Mouse (Mus musculus): ENCODE data around the gene Med27. TPM values are rescaled to one million over a fixed set of nuclear protein-coding genes. Genes with fewer than 3 reads are reported as not detected.

The Med27 gene
- polyA plus RNA-seq, 1 experiment from 2014 or later: 13.0 TPM

GRCm38 (mm10) chr2:29516621-29517170 is 170.1 kb downstream of the Med27 start:
- H3K4me3 ChIP-seq (ENCODE audit: low read depth, low read length): no peak overlapping the region
- no peak overlapping the region for H3K9ac ChIP-seq (replicated peaks)
- H3K36me3 ChIP-seq (replicated peaks; ENCODE audit: insufficient read depth, low read length): no peaks in the 10 kb centered on the region
- WGBS (ENCODE audit: insufficient replicate concordance): 68% methylated on average over 9 of the region's 9 CpGs
- no peak for TF ChIP-seq EP300 (IDR thresholded peaks at IDR 0.05; ENCODE audit: low read depth)
- TF ChIP-seq CTCF (IDR thresholded peaks at IDR 0.05; ENCODE audit: low read depth): no peak
- H3K4me1 ChIP-seq (ENCODE audit: insufficient read depth): no peaks in the 10 kb centered on the region
- DNase-seq (no peak), ATAC-seq (no peak)
- H3K4me2 ChIP-seq (ENCODE audit: low read depth, low read length): no peak overlapping the region
- no peaks in the 10 kb centered on the region for H3K9me3 ChIP-seq (ENCODE audit: low read length)
- no peaks in the 10 kb centered on the region for H3K27me3 ChIP-seq (ENCODE audit: insufficient read depth, low read length)
- H3K27ac ChIP-seq (ENCODE audit: low read depth): no peak overlapping the region

DNA sequence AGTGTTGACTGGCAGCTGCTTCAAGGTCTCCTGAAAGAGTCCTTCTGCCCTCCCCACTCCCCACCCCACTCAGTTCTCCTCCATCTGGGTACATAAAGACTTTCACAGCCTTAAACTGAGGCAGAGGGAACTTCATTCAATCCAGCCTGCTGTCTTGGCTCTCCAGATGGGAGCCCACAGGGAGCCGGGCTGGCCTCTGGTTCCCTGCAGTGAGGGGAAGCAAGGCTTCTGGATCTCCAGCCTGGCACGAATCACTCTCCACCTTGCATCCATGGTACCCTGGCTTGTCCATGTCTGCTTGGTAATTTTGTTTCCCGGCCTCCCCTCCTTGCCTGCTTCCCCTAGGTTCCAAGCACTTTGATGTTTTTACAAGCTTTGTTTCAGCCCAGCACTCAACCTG is 172.8 kb downstream of the Med27 start:
- DNase-seq (no peak), ATAC-seq (no peak)
- Histone ChIP-seq H3K4me1 (ENCODE audit: insufficient read depth) (no peaks in the 10 kb centered on the region), H3K9me3 (ENCODE audit: low read length) (no peaks in the 10 kb centered on the region), H3K36me3 (replicated peaks; ENCODE audit: insufficient read depth, low read length) (no peaks in the 10 kb centered on the region), H3K4me2 (ENCODE audit: low read depth, low read length) (no peak overlapping the region), H3K9ac (replicated peaks) (no peak overlapping the region), H3K27ac (ENCODE audit: low read depth) (no peak overlapping the region), H3K27me3 (ENCODE audit: insufficient read depth, low read length) (no peaks in the 10 kb centered on the region), H3K4me3 (ENCODE audit: low read depth, low read length) (no peak overlapping the region)
- TF ChIP-seq EP300 (IDR thresholded peaks at IDR 0.05; ENCODE audit: low read depth): no peak
- TF ChIP-seq CTCF (IDR thresholded peaks at IDR 0.05; ENCODE audit: low read depth): no peak
- WGBS (ENCODE audit: insufficient replicate concordance): 78% methylated on average over 3 of the region's 3 CpGs

- 92% methylated on average over 6 of the region's 6 CpGs for WGBS (ENCODE audit: insufficient replicate concordance)
- Histone ChIP-seq H3K36me3 (replicated peaks; ENCODE audit: insufficient read depth, low read length) (no peaks in the 10 kb centered on the region), H3K4me1 (ENCODE audit: insufficient read depth) (no peaks in the 10 kb centered on the region), H3K27ac (ENCODE audit: low read depth) (no peak overlapping the region), H3K4me3 (ENCODE audit: low read depth, low read length) (no peak overlapping the region), H3K9ac (replicated peaks) (no peak overlapping the region), H3K4me2 (ENCODE audit: low read depth, low read length) (no peak overlapping the region), H3K9me3 (ENCODE audit: low read length) (no peaks in the 10 kb centered on the region), H3K27me3 (ENCODE audit: insufficient read depth, low read length) (no peaks in the 10 kb centered on the region)
- DNase-seq (no peak), ATAC-seq (no peak)
- TF ChIP-seq EP300 (IDR thresholded peaks at IDR 0.05; ENCODE audit: low read depth): no peak
- no peak for TF ChIP-seq CTCF (IDR thresholded peaks at IDR 0.05; ENCODE audit: low read depth)
These were observed 173.6 kb downstream of the Med27 start for GRCm38 (mm10) chr2:29520206-29520605.

DNA sequence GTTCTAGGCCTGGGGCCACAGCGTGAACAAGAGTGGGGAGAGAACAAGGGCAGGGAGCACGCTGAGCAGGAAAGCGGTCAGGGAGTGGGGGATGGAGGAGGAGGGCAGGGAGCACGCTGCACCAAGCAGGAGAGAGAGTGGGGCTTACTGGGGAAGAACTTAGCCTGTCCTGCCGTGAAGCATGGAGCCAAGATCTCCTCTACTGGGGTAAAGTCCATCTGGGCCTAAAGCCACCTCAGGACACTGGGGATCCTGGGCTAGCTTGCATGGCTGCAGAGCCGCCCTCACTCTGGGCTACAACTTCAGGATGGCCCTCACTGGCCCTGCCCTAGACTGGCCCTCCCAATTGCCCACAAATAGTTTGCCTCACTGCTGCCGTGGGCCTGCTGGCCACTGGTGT is 174.9 kb downstream of the Med27 start:
- Histone ChIP-seq H3K4me1 (ENCODE audit: insufficient read depth) (no peaks in the 10 kb centered on the region), H3K4me2 (ENCODE audit: low read depth, low read length) (no peak overlapping the region), H3K27me3 (ENCODE audit: insufficient read depth, low read length) (no peaks in the 10 kb centered on the region), H3K27ac (ENCODE audit: low read depth) (no peak overlapping the region), H3K9ac (replicated peaks) (no peak overlapping the region), H3K36me3 (replicated peaks; ENCODE audit: insufficient read depth, low read length) (no peaks in the 10 kb centered on the region), H3K9me3 (ENCODE audit: low read length) (no peaks in the 10 kb centered on the region), H3K4me3 (ENCODE audit: low read depth, low read length) (no peak overlapping the region)
- DNase-seq: no peak
- no peak for ATAC-seq
- no peak for TF ChIP-seq EP300 (IDR thresholded peaks at IDR 0.05; ENCODE audit: low read depth)
- TF ChIP-seq CTCF (IDR thresholded peaks at IDR 0.05; ENCODE audit: low read depth): no peak
- WGBS (ENCODE audit: insufficient replicate concordance): 80% methylated on average over 7 of the region's 7 CpGs

- Histone ChIP-seq H3K4me2 (ENCODE audit: low read depth, low read length) (no peak overlapping the region), H3K27ac (ENCODE audit: low read depth) (no peak overlapping the region), H3K4me3 (ENCODE audit: low read depth, low read length) (no peak overlapping the region), H3K9ac (replicated peaks) (no peak overlapping the region), H3K9me3 (ENCODE audit: low read length) (no peaks in the 10 kb centered on the region), H3K36me3 (replicated peaks; ENCODE audit: insufficient read depth, low read length) (no peaks in the 10 kb centered on the region), H3K27me3 (ENCODE audit: insufficient read depth, low read length) (no peaks in the 10 kb centered on the region), H3K4me1 (ENCODE audit: insufficient read depth) (no peaks in the 10 kb centered on the region)
- DNase-seq (no peak), ATAC-seq (no peak)
- TF ChIP-seq EP300 (IDR thresholded peaks at IDR 0.05; ENCODE audit: low read depth) (no peak), CTCF (IDR thresholded peaks at IDR 0.05; ENCODE audit: low read depth) (no peak)
- WGBS (ENCODE audit: insufficient replicate concordance): 79% methylated on average over 12 of the region's 12 CpGs
These were observed 177.5 kb downstream of the Med27 start for GRCm38 (mm10) chr2:29523918-29524811.

GRCm38 (mm10) chr2:29525273-29525805 is 178.7 kb downstream of the Med27 start:
- H3K36me3 ChIP-seq (replicated peaks; ENCODE audit: insufficient read depth, low read length): no peaks in the 10 kb centered on the region
- ATAC-seq (no peak), DNase-seq (no peak)
- H3K4me3 ChIP-seq (ENCODE audit: low read depth, low read length): no peak overlapping the region
- H3K27me3 ChIP-seq (ENCODE audit: insufficient read depth, low read length): no peaks in the 10 kb centered on the region
- WGBS (ENCODE audit: insufficient replicate concordance): 37% methylated on average over 4 of the region's 4 CpGs
- H3K4me2 ChIP-seq (ENCODE audit: low read depth, low read length): no peak overlapping the region
- H3K9ac ChIP-seq (replicated peaks): no peak overlapping the region
- H3K4me1 ChIP-seq (ENCODE audit: insufficient read depth): no peaks in the 10 kb centered on the region
- no peaks in the 10 kb centered on the region for H3K9me3 ChIP-seq (ENCODE audit: low read length)
- TF ChIP-seq CTCF (IDR thresholded peaks at IDR 0.05; ENCODE audit: low read depth) (no peak), EP300 (IDR thresholded peaks at IDR 0.05; ENCODE audit: low read depth) (no peak)
- H3K27ac ChIP-seq (ENCODE audit: low read depth): no peak overlapping the region
